Comparison of ENCODE assay signal across 8 mouse cellular contexts in the genomic region with DNA sequence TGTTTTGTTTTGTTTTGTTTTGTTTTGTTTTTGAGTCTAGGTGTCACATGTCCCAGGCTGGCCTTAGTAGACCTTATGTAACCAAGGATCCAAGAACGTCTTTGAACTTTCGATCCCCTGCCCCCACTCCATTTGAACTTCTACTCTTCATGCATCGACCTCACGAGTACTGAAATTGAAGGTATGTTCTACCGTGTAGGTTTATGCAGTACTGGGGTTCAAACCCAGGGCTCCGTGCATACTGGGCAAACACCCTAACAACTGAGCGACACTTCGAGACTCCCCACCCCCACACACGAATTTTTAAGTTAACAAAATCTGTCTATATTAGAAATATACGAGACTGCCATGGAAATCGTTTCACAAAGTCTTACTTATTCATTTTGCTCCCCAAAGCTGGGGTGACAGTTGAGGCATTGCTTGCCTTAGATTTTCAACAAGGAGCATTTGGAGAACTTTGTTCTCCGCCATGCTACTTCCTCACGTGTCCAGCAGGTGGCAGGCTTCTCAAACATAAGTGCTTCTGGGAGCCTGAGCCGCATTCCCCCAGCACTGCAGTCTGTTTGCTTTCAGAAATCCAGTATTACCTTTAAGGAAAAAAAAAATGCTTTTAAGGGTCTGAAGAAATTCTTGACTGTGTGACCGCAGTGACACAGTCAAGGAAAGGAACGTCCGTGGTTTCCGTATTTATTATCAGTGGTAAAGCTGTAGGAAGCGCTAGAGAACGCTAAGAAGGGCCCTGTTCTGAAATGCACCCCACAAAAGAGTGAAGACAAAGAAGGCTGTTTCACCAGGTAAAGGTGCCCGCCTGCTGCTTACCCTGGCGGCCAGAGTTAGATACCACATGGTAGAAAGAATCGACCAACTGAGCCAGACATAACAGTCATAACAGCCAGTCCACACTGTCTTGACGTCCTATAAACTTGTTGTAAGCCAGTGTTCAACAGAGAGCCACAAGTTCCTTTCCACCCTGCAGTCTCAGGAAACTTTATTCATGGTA. TPM values are rescaled to one million over a fixed set of nuclear protein-coding genes. Genes with fewer than 3 reads are reported as not detected.
DNase-seq lines count a peak whose midpoint lies in the region; ATAC-seq and TF ChIP-seq lines count a peak whose summit lies in the region.

No protein-coding gene starts in this region.

- H3K4me2 ChIP-seq in heart, embryonic 16.5 days (ENCODE audit: low read depth, low read length): peak overlapping the region; percentile 47; the same call in 1 of the 2 replicates
- H3K4me2 ChIP-seq in liver, embryonic 13.5 days: no peak overlapping the region
- H3K4me2 ChIP-seq in neural tube, embryonic 12.5 days (replicated peaks): 0 out of 2 replicates have a peak overlapping the region, but pooled peaks have one; percentile 22
- H3K4me2 ChIP-seq in stomach, embryonic 16.5 days (ENCODE audit: low read depth, low read length): 0 out of 2 replicates have a peak overlapping the region, but pooled peaks have one; percentile 26

- no peaks in the 10 kb centered on the region for H3K4me1 ChIP-seq in heart, embryonic 16.5 days (ENCODE audit: control insufficient read depth, insufficient read depth, low read length)
- 0 out of 2 replicates have a peak, but pooled peaks cover 2% of the 10 kb centered on the region for H3K4me1 ChIP-seq in liver, embryonic 13.5 days (replicated peaks)
- no peaks in the 10 kb centered on the region for H3K4me1 ChIP-seq in neural tube, embryonic 12.5 days
- H3K4me1 ChIP-seq in stomach, embryonic 16.5 days (ENCODE audit: control insufficient read depth, insufficient read depth, low read length): peaks cover 4% of the 10 kb centered on the region; the same call in 1 of the 2 replicates

- H3K27ac ChIP-seq in heart, embryonic 16.5 days (ENCODE audit: low read length): no peak overlapping the region
- no peak overlapping the region for H3K27ac ChIP-seq in liver, embryonic 13.5 days
- no peak overlapping the region for H3K27ac ChIP-seq in neural tube, embryonic 12.5 days
- no peak overlapping the region for H3K27ac ChIP-seq in stomach, embryonic 16.5 days (ENCODE audit: low read length)

- H3K9me3 ChIP-seq in heart, embryonic 16.5 days (replicated peaks; ENCODE audit: control insufficient read depth, low read length): peaks cover 2% of the 10 kb centered on the region
- H3K9me3 ChIP-seq in liver, embryonic 13.5 days (replicated peaks): 0 out of 2 replicates have a peak, but pooled peaks cover 1% of the 10 kb centered on the region
- no peaks in the 10 kb centered on the region for H3K9me3 ChIP-seq in neural tube, embryonic 12.5 days
- peaks cover 1% of the 10 kb centered on the region; the same call in 1 of the 2 replicates for H3K9me3 ChIP-seq in stomach, embryonic 16.5 days (replicated peaks; ENCODE audit: control insufficient read depth, low read length)

- peak; percentile 94 for TF ChIP-seq CTCF in brain, embryonic 14.5 days (IDR thresholded peaks at IDR 0.05; ENCODE audit: borderline replicate concordance, extremely low read depth, insufficient read depth, insufficient read length)

- WGBS in heart, embryonic 16.5 days: 30% methylated on average over 24 of the region's 24 CpGs
- WGBS in liver, embryonic 13.5 days (ENCODE audit: insufficient replicate concordance): 30% methylated on average over 24 of the region's 24 CpGs
- WGBS in neural tube, embryonic 12.5 days: 37% methylated on average over 24 of the region's 24 CpGs
- WGBS in stomach, embryonic 16.5 days: 31% methylated on average over 24 of the region's 24 CpGs

- no peaks in the 10 kb centered on the region for H3K27me3 ChIP-seq in heart, embryonic 16.5 days (ENCODE audit: control insufficient read depth, insufficient read depth, low read length)
- H3K27me3 ChIP-seq in liver, embryonic 13.5 days: no peaks in the 10 kb centered on the region
- no peaks in the 10 kb centered on the region for H3K27me3 ChIP-seq in neural tube, embryonic 12.5 days (replicated peaks)
- no peaks in the 10 kb centered on the region for H3K27me3 ChIP-seq in stomach, embryonic 16.5 days (ENCODE audit: control insufficient read depth, insufficient read depth, low read length)

- no peak for TF ChIP-seq POLR2A in brain, embryonic 14.5 days (IDR thresholded peaks at IDR 0.05; ENCODE audit: borderline replicate concordance, extremely low read depth, insufficient read depth, insufficient read length, poor library complexity, severe bottlenecking)

- ATAC-seq in CD4-positive, CD25-positive, alpha-beta regulatory T cell, adult 4 months: peak; percentile 90
- peak; percentile 82 for ATAC-seq in erythroid progenitor cell, adult 5-6 weeks (replicated peaks; ENCODE audit: low FRiP score, poor library complexity, severe bottlenecking)
- ATAC-seq in heart, embryonic 16.5 days (replicated peaks; ENCODE audit: extremely low read depth, insufficient read depth, low FRiP score): 0 out of 2 replicates have a peak, but pooled peaks have one; percentile 10
- no peak for ATAC-seq in liver, embryonic 13.5 days (ENCODE audit: low read depth)
- peak; percentile 41; the same call in 1 of the 2 replicates for ATAC-seq in neural tube, embryonic 12.5 days (ENCODE audit: low FRiP score, low read depth)
- no peak for ATAC-seq in stomach, embryonic 16.5 days (ENCODE audit: insufficient read depth, low FRiP score)

- H3K9ac ChIP-seq in heart, embryonic 16.5 days (ENCODE audit: low read length): peak overlapping the region; percentile 28; the same call in 1 of the 2 replicates
- no peak overlapping the region for H3K9ac ChIP-seq in liver, embryonic 13.5 days
- H3K9ac ChIP-seq in neural tube, embryonic 12.5 days: no peak overlapping the region
- peak overlapping the region; percentile 38; the same call in 1 of the 2 replicates for H3K9ac ChIP-seq in stomach, embryonic 16.5 days (ENCODE audit: low read length)

- peak; percentile 94 for DNase-seq in brain, embryonic 14.5 days (ENCODE audit: low read depth)
- peak; percentile 75 for DNase-seq in kidney, postnatal 14 days
- peak; percentile 32 for DNase-seq in liver, embryonic 13.5 days

- H3K36me3 ChIP-seq in heart, embryonic 16.5 days (ENCODE audit: control insufficient read depth, insufficient read depth): no peaks in the 10 kb centered on the region
- no peaks in the 10 kb centered on the region for H3K36me3 ChIP-seq in liver, embryonic 13.5 days
- no peaks in the 10 kb centered on the region for H3K36me3 ChIP-seq in neural tube, embryonic 12.5 days
- no peaks in the 10 kb centered on the region for H3K36me3 ChIP-seq in stomach, embryonic 16.5 days (ENCODE audit: control insufficient read depth, insufficient read depth, low read length)

- no peak overlapping the region for H3K4me3 ChIP-seq in heart, embryonic 16.5 days (ENCODE audit: low read length)
- H3K4me3 ChIP-seq in liver, embryonic 13.5 days (replicated peaks): no peak overlapping the region
- no peak overlapping the region for H3K4me3 ChIP-seq in neural tube, embryonic 12.5 days
- peak overlapping the region; percentile 12; the same call in 1 of the 2 replicates for H3K4me3 ChIP-seq in stomach, embryonic 16.5 days (replicated peaks; ENCODE audit: low read length)

RNA-seq across cellular contexts. Expression of a gene that starts 15.0 kb away (rescaled TPM):
- polyA plus RNA-seq in CD4-positive, CD25-positive, alpha-beta regulatory T cell, adult 4 months (2017; shearing (Covaris generic)): 10 to 100 TPM in 1 of 2 experiments, 1 to 10 TPM in 1; 9.9 to 13.6 TPM
- polyA plus RNA-seq in brain, embryonic 14.5 days (2012; rRNA removed): 32.2 and 35.6 TPM in 2 replicates
- total RNA-seq in erythroid progenitor cell, adult 5-6 weeks (2015; ENCODE audit: low replicate concordance): 14.3 and 15.1 TPM in 2 replicates
- total RNA-seq in erythroid progenitor cell, adult 5-6 weeks (2017; ENCODE audit: low replicate concordance): 22.2 and 25.8 TPM in 2 replicates
- polyA plus RNA-seq in heart, embryonic 16.5 days (2015; fragmentation: Nextera tagmentation; extraction: Ambion mirVana): 23.1 and 24.0 TPM in 2 replicates
- 19.8 and 22.1 TPM in 2 replicates for polyA plus RNA-seq in liver, embryonic 13.5 days (2015; fragmentation: Nextera tagmentation; extraction: Ambion mirVana)
- polyA plus RNA-seq in neural tube, embryonic 12.5 days (2016; fragmentation: Nextera tagmentation; extraction: Ambion mirVana): 50.5 and 54.0 TPM in 2 replicates
- polyA plus RNA-seq in stomach, embryonic 16.5 days (2015; fragmentation: Nextera tagmentation; extraction: Ambion mirVana): 21.6 and 23.5 TPM in 2 replicates

RNA-seq across cellular contexts. Expression of a gene that starts 54.6 kb away (rescaled TPM):
- polyA plus RNA-seq in CD4-positive, CD25-positive, alpha-beta regulatory T cell, adult 4 months (2017; shearing (Covaris generic)): not detected
- 1.8 and 3.2 TPM in 2 replicates for polyA plus RNA-seq in brain, embryonic 14.5 days (2012; rRNA removed)
- total RNA-seq in erythroid progenitor cell, adult 5-6 weeks (2015; ENCODE audit: low replicate concordance): not detected in 2 replicates
- total RNA-seq in erythroid progenitor cell, adult 5-6 weeks (2017; ENCODE audit: low replicate concordance): not detected in 2 replicates
- polyA plus RNA-seq in heart, embryonic 16.5 days (2015; fragmentation: Nextera tagmentation; extraction: Ambion mirVana): 0.25 and 0.66 TPM in 2 replicates
- polyA plus RNA-seq in liver, embryonic 13.5 days (2015; fragmentation: Nextera tagmentation; extraction: Ambion mirVana): not detected in 2 replicates
- polyA plus RNA-seq in neural tube, embryonic 12.5 days (2016; fragmentation: Nextera tagmentation; extraction: Ambion mirVana): 2.9 and 4.4 TPM in 2 replicates
- 0.22 and 0.35 TPM in 2 replicates for polyA plus RNA-seq in stomach, embryonic 16.5 days (2015; fragmentation: Nextera tagmentation; extraction: Ambion mirVana)

Comparison
In these comparisons a context has a peak if more than half of its experiments do, and no peak if none do; other contexts are left out.
1. ATAC-seq: peak in CD4-positive, CD25-positive, alpha-beta regulatory T cell, adult 4 months (single experiment), erythroid progenitor cell, adult 5-6 weeks (single experiment), heart, embryonic 16.5 days (single experiment) and neural tube, embryonic 12.5 days (single experiment); none in liver, embryonic 13.5 days (single experiment) and stomach, embryonic 16.5 days (single experiment).
2. DNase-seq: peak in every context shown above with its lines; median percentile 94 in brain, embryonic 14.5 days; 75 in kidney, postnatal 14 days; 32 in liver, embryonic 13.5 days.
3. H3K9ac ChIP-seq: peak in heart, embryonic 16.5 days (single experiment) and stomach, embryonic 16.5 days (single experiment); none in liver, embryonic 13.5 days (single experiment) and neural tube, embryonic 12.5 days (single experiment).